Mouse (Mus musculus): ENCODE data around the gene Sdc3. TPM values are rescaled to one million over a fixed set of nuclear protein-coding genes. Genes with fewer than 3 reads are reported as not detected.

Sdc3 gene
- 345 and 456 TPM in 2 replicates for polyA plus RNA-seq (2012; ENCODE audit: low replicate concordance)

GRCm38 (mm10) chr4:130792376-130793179 is at the start of gene Sdc3:
Sdc3 (plus strand) TSS chr4:130792537.

Other genes with a start within 250 kb of the Sdc3 start
- not detected in 2 replicates for gene Nkain1, start 218.4 kb upstream of the Sdc3 start, polyA plus RNA-seq (2012; ENCODE audit: low replicate concordance)
- gene Pum1, start 129.2 kb upstream of the Sdc3 start, polyA plus RNA-seq (2012; ENCODE audit: low replicate concordance): 29.1 and 46.6 TPM in 2 replicates
- 1,553 and 1,747 TPM in 2 replicates for gene Laptm5, start 120.6 kb downstream of the Sdc3 start, polyA plus RNA-seq (2012; ENCODE audit: low replicate concordance)
- gene Matn1, start 151.8 kb downstream of the Sdc3 start, polyA plus RNA-seq (2012; ENCODE audit: low replicate concordance): 0.11 and 0.12 TPM in 2 replicates